In the genomic region with DNA sequence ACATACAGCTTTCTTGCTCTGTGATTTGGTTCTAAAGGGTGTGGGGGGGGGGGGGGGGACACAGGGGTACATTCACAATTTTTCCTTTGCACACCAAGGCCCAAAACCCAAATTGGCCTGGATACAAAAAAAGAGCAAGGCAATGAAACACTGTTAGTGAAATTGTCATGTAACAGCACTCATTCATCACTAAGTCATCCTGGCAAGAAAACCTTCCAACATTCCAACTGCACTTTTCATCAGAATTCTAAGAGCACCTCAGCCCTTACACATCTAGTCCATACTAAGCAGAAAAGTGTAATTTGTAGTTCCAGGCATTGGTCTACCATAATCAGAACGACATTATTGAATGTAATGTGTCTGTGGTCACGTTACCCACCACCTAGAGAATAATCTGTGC, we compare ENCODE assay signal across 18 mouse cellular contexts. TPM values are rescaled to one million over a fixed set of nuclear protein-coding genes. Genes with fewer than 3 reads are reported as not detected.
DNase-seq lines count a peak whose midpoint lies in the region; TF ChIP-seq lines count a peak whose summit lies in the region.
"Had no signal": no experiment of that assay in that cellular context is flagged by ENCODE, and none has a peak within 500 bp of the region (broad histone marks: within the 10 kb centered on the region; RNA-seq: fewer than 3 reads in every experiment).

No protein-coding gene starts in this region.

- H3K36me3 ChIP-seq in kidney, adult 2 months (ENCODE audit: control insufficient read depth, insufficient read depth, low read length): no peaks in the 10 kb centered on the region; the same call in 1 of the 2 replicates

- H3K27ac ChIP-seq in kidney, adult 2 months (ENCODE audit: insufficient read depth, low read depth, low read length): peak overlapping the region; percentile 54
- H3K27ac ChIP-seq in left cerebral cortex, adult 2 months: no peak overlapping the region
- H3K27ac ChIP-seq: embryonic facial prominence, embryonic 10.5 days; embryonic facial prominence, embryonic 12.5 days; forebrain, embryonic 10.5 days; forebrain, embryonic 12.5 days had no signal

- DNase-seq in kidney, adult 2 months: no peak
- no peak for DNase-seq in kidney, adult 9 months
- DNase-seq in NIH3T3 (ENCODE audit: low read depth): peak; percentile 76
- no peak for DNase-seq in neural tube, embryonic 10.5 days (ENCODE audit: extremely low spot score, low spot score)
- DNase-seq in left cerebral cortex, adult 2 months (ENCODE audit: extremely low spot score in 1 of 2, low spot score in 2 of 2): no peak
- DNase-seq: adrenal gland, adult 2 months; adrenal gland, postnatal 10 days; adrenal gland, postnatal 25 days; cerebellum, adult 11 months; cerebellum, adult 18-20 months; cerebellum, adult 9-10 months; cerebellum, postnatal 10 days; cerebellum, postnatal 25 days had no signal

- H3K27me3 ChIP-seq in kidney, adult 2 months (replicated peaks; ENCODE audit: control insufficient read depth, insufficient read depth, low read length): no peaks in the 10 kb centered on the region
- H3K27me3 ChIP-seq: embryonic facial prominence, embryonic 12.5 days; forebrain, embryonic 12.5 days had no signal

- intact Hi-C loops in left cerebral cortex, adult 2 months (cut with DNase I): no loop called here

- peaks cover 9% of the 10 kb centered on the region; the same call in 1 of the 2 replicates for H3K4me1 ChIP-seq in kidney, adult 2 months (ENCODE audit: control insufficient read depth, insufficient read depth, low read length)
- H3K4me1 ChIP-seq: embryonic facial prominence, embryonic 10.5 days; embryonic facial prominence, embryonic 12.5 days; forebrain, embryonic 10.5 days; forebrain, embryonic 12.5 days had no signal

- no peak for TF ChIP-seq CTCF in kidney, adult 2 months (conservative IDR thresholded peaks at IDR 0.05; ENCODE audit: insufficient read depth, insufficient read length, low read depth, low read length)
- no peak for TF ChIP-seq CTCF in left cerebral cortex, adult 2 months (IDR thresholded peaks at IDR 0.05)

- no peak for TF ChIP-seq POLR2A in kidney, adult 2 months (IDR thresholded peaks at IDR 0.05; ENCODE audit: low read depth, low read length)

- 90% methylated on average over 2 of the region's 2 CpGs for WGBS in kidney, adult 2 months

- no peak overlapping the region for H3K4me3 ChIP-seq in kidney, adult 2 months (ENCODE audit: insufficient read depth, low read depth, low read length)
- H3K4me3 ChIP-seq in left cerebral cortex, adult 2 months: no peak overlapping the region
- H3K4me3 ChIP-seq: embryonic facial prominence, embryonic 10.5 days; embryonic facial prominence, embryonic 12.5 days; erythroblast, embryonic 14.5 days; forebrain, embryonic 10.5 days; forebrain, embryonic 12.5 days had no signal

RNA-seq across cellular contexts. Expression of gene Gpr21, which starts 56.0 kb away (rescaled TPM):
- polyA plus RNA-seq in kidney, adult 2 months (2012; rRNA removed): 0.20 TPM in 2 replicates
- 1 to 10 TPM; 5.6 to 5.7 TPM for total RNA-seq in left cerebral cortex, adult 2 months (2021)
- polyA plus RNA-seq: erythroblast, embryonic 14.5 days had no signal
